Mouse (Mus musculus) heart, embryonic 10.5 days (tissue): ENCODE measurements around the gene Tcte1. TPM values are rescaled to one million over a fixed set of nuclear protein-coding genes. Genes with fewer than 3 reads are reported as not detected.

ENCODE experiments used
- DNase-seq: peaks from one replicate; pipeline ENCODE4 v3.0.0-alpha.2; 2017; ENCODE audit warnings: low spot score
- H3K27ac ChIP-seq: fragments of 300-500 bp; sonication (generic); 2 replicates; pipeline ENCODE4 v1.5.1; 2016; ENCODE audit warnings: mild to moderate bottlenecking
- H3K27me3 ChIP-seq: fragments of 300-500 bp; sonication (generic); 2 replicates; pipeline ENCODE4 v1.6.1; 2016; ENCODE audit warnings: mild to moderate bottlenecking; ENCODE audit not compliant: poor library complexity, insufficient read depth, severe bottlenecking
- H3K36me3 ChIP-seq: fragments of 300-500 bp; sonication (generic); 2 replicates; pipeline ENCODE4 v1.6.1; 2016; ENCODE audit warnings: mild to moderate bottlenecking, moderate library complexity
- H3K4me1 ChIP-seq: fragments of 300-500 bp; sonication (generic); 2 replicates; pipeline ENCODE4 v1.6.1; 2016; ENCODE audit warnings: mild to moderate bottlenecking
- H3K4me3 ChIP-seq: fragments of 300-500 bp; sonication (generic); 2 replicates; pipeline ENCODE4 v1.5.1; 2016; ENCODE audit warnings: mild to moderate bottlenecking, moderate library complexity
- H3K9me3 ChIP-seq: fragments of 300-500 bp; sonication (generic); 2 replicates; pipeline ENCODE4 v1.6.1; 2016; ENCODE audit warnings: mild to moderate bottlenecking, moderate library complexity
- WGBS: fragments of 180-500 bp; shearing (Covaris S2); methylation state at CpG from one replicate; pipeline ENCODE4 v1.1.7; 2016; 5-methylcytosine and 5-hydroxymethylcytosine counted together
- polyA plus RNA-seq: library from polyadenylated mRNA; unstranded; fragments of >200 nt; fragmentation: Nextera tagmentation; extraction: Ambion mirVana; gene quantifications from 2 replicates; pipeline ENCODE4 v1.2.1, GENCODE M21; 2016

Tcte1 gene
- polyA plus RNA-seq, 1 experiment from 2014 or later: 0.80 TPM

- Histone ChIP-seq H3K9me3 (no peaks in the 10 kb centered on the region), H3K36me3 (no peaks in the 10 kb centered on the region), H3K27me3 (no peaks in the 10 kb centered on the region), H3K27ac (peak overlapping the region; percentile 67; the same call in 1 of the 2 replicates), H3K4me1 (peaks cover 37% of the 10 kb centered on the region), H3K4me3 (no peak overlapping the region)
- 52% methylated on average over 5 of the region's 5 CpGs for WGBS
- no peak for DNase-seq
Observed at GRCm38 (mm10) chr17:45578242-45578641, 55.0 kb downstream of the Tcte1 start.

- H3K9me3 ChIP-seq: no peaks in the 10 kb centered on the region
- H3K36me3 ChIP-seq: no peaks in the 10 kb centered on the region
- 0 out of 2 replicates have a peak overlapping the region, but pooled peaks have one; percentile 67 for H3K27ac ChIP-seq
- peaks cover 38% of the 10 kb centered on the region for H3K4me1 ChIP-seq
- WGBS: 75% methylated on average over 7 of the region's 7 CpGs
- H3K27me3 ChIP-seq: no peaks in the 10 kb centered on the region
- H3K4me3 ChIP-seq: no peak overlapping the region
- DNase-seq: no peak
Observed at GRCm38 (mm10) chr17:45578843-45579242, 55.6 kb downstream of the Tcte1 start.

- Histone ChIP-seq H3K9me3 (no peaks in the 10 kb centered on the region), H3K27me3 (no peaks in the 10 kb centered on the region), H3K36me3 (no peaks in the 10 kb centered on the region), H3K27ac (no peak overlapping the region), H3K4me3 (no peak overlapping the region), H3K4me1 (peaks cover 40% of the 10 kb centered on the region)
- 79% methylated on average over 4 of the region's 4 CpGs for WGBS
- DNase-seq: no peak
Observed at GRCm38 (mm10) chr17:45579554-45579953, 56.3 kb downstream of the Tcte1 start.

GRCm38 (mm10) chr17:45580958-45581477 lies 57.8 kb downstream of the Tcte1 start:
- Histone ChIP-seq H3K4me3 (no peak overlapping the region), H3K9me3 (no peaks in the 10 kb centered on the region), H3K27me3 (no peaks in the 10 kb centered on the region), H3K27ac (0 out of 2 replicates have a peak overlapping the region, but pooled peaks have one; percentile 4), H3K36me3 (peaks cover under 1% of the 10 kb centered on the region), H3K4me1 (peaks cover 46% of the 10 kb centered on the region)
- WGBS: 35% methylated on average over 12 of the region's 12 CpGs
- no peak for DNase-seq

- WGBS: 18% methylated on average over 2 of the region's 2 CpGs
- DNase-seq: peak; percentile 90
- H3K4me1 ChIP-seq: peaks cover 50% of the 10 kb centered on the region
- H3K27me3 ChIP-seq: no peaks in the 10 kb centered on the region
- H3K4me3 ChIP-seq: no peak overlapping the region
- no peaks in the 10 kb centered on the region for H3K9me3 ChIP-seq
- H3K36me3 ChIP-seq: peaks cover 6% of the 10 kb centered on the region
- peak overlapping the region; percentile 63; the same call in 1 of the 2 replicates for H3K27ac ChIP-seq
Observed at GRCm38 (mm10) chr17:45581567-45581983, 58.3 kb downstream of the Tcte1 start.

GRCm38 (mm10) chr17:45582188-45582587 lies 59.0 kb downstream of the Tcte1 start:
- Histone ChIP-seq H3K27ac (peak overlapping the region; percentile 22; the same call in 1 of the 2 replicates), H3K36me3 (peaks cover 12% of the 10 kb centered on the region), H3K27me3 (no peaks in the 10 kb centered on the region), H3K4me3 (no peak overlapping the region), H3K9me3 (no peaks in the 10 kb centered on the region), H3K4me1 (peaks cover 50% of the 10 kb centered on the region)
- DNase-seq: no peak
- WGBS: 78% methylated on average over 6 of the region's 6 CpGs

- Histone ChIP-seq H3K9me3 (no peaks in the 10 kb centered on the region), H3K4me3 (no peak overlapping the region), H3K4me1 (peaks cover 50% of the 10 kb centered on the region), H3K27me3 (no peaks in the 10 kb centered on the region), H3K36me3 (peaks cover 16% of the 10 kb centered on the region), H3K27ac (no peak overlapping the region)
- DNase-seq: no peak
- WGBS: 69% methylated on average over 6 of the region's 6 CpGs
Observed at GRCm38 (mm10) chr17:45582715-45583355, 59.6 kb downstream of the Tcte1 start.

GRCm38 (mm10) chr17:45584096-45584896 lies 61.1 kb downstream of the Tcte1 start:
- Histone ChIP-seq H3K4me1 (peaks cover 44% of the 10 kb centered on the region), H3K9me3 (no peaks in the 10 kb centered on the region), H3K36me3 (peaks cover 30% of the 10 kb centered on the region), H3K27ac (peak overlapping the region; percentile 88), H3K27me3 (no peaks in the 10 kb centered on the region), H3K4me3 (peak overlapping the region; percentile 28)
- WGBS: 29% methylated on average over 12 of the region's 12 CpGs
- no peak for DNase-seq

- Histone ChIP-seq H3K4me1 (peaks cover 44% of the 10 kb centered on the region), H3K4me3 (peak overlapping the region; percentile 28; the same call in 1 of the 2 replicates), H3K9me3 (no peaks in the 10 kb centered on the region), H3K27ac (peak overlapping the region; percentile 88), H3K27me3 (no peaks in the 10 kb centered on the region), H3K36me3 (peaks cover 38% of the 10 kb centered on the region)
- DNase-seq: peak; percentile 94
- 7% methylated on average over 14 of the region's 14 CpGs for WGBS
Observed at GRCm38 (mm10) chr17:45584939-45585678, 61.9 kb downstream of the Tcte1 start.

- Histone ChIP-seq H3K27ac (peak overlapping the region; percentile 88), H3K36me3 (peaks cover 38% of the 10 kb centered on the region), H3K4me3 (peak overlapping the region; percentile 25; the same call in 1 of the 2 replicates), H3K4me1 (peaks cover 43% of the 10 kb centered on the region), H3K27me3 (no peaks in the 10 kb centered on the region), H3K9me3 (no peaks in the 10 kb centered on the region)
- no peak for DNase-seq
- 56% methylated on average over 23 of the region's 23 CpGs for WGBS
Observed at GRCm38 (mm10) chr17:45585725-45586448, 62.7 kb downstream of the Tcte1 start.

GRCm38 (mm10) chr17:45586449-45586837 lies 63.2 kb downstream of the Tcte1 start:
- DNase-seq: no peak
- H3K27ac ChIP-seq: no peak overlapping the region
- H3K4me3 ChIP-seq: no peak overlapping the region
- no peaks in the 10 kb centered on the region for H3K27me3 ChIP-seq
- 95% methylated on average over 3 of the region's 3 CpGs for WGBS
- H3K36me3 ChIP-seq: peaks cover 38% of the 10 kb centered on the region
- peaks cover 44% of the 10 kb centered on the region for H3K4me1 ChIP-seq
- no peaks in the 10 kb centered on the region for H3K9me3 ChIP-seq

- 90% methylated on average over 7 of the region's 7 CpGs for WGBS
- DNase-seq: no peak
- 0 out of 2 replicates have a peak, but pooled peaks cover 6% of the 10 kb centered on the region for H3K27me3 ChIP-seq
- H3K36me3 ChIP-seq: peaks cover 38% of the 10 kb centered on the region
- no peak overlapping the region for H3K4me3 ChIP-seq
- peaks cover 51% of the 10 kb centered on the region for H3K4me1 ChIP-seq
- H3K27ac ChIP-seq: no peak overlapping the region
- no peaks in the 10 kb centered on the region for H3K9me3 ChIP-seq
Observed at GRCm38 (mm10) chr17:45588370-45588769, 65.1 kb downstream of the Tcte1 start.
